Mouse (Mus musculus) adrenal gland, adult (tissue): ENCODE measurements around the gene Pxn.
"Not testable (repeated sequence)": the region's sequence is repeated elsewhere in the genome, so short reads cannot be mapped to it uniquely, and the experiment has no call there.

ENCODE experiments used
- DNase-seq, 2 experiments: peaks; one replicate each; pipeline ENCODE4 v3.0.0; 2022 to 2023; ENCODE audit warnings: low spot score in 1 of 2; ENCODE audit not compliant: inconsistent age in 2 of 2

Gene Pxn

GRCm38 (mm10) chr5:115571086-115571485 lies 64.6 kb downstream of the Pxn start:
- no peak for DNase-seq

GRCm38 (mm10) chr5:115572679-115573535 lies 66.4 kb downstream of the Pxn start:
- DNase-seq: peak; percentile 47 to 64

- peak in 1 of 2 experiments; percentile 47 for DNase-seq
Measured at GRCm38 (mm10) chr5:115574992-115575391, 68.5 kb downstream of the Pxn start.

DNA sequence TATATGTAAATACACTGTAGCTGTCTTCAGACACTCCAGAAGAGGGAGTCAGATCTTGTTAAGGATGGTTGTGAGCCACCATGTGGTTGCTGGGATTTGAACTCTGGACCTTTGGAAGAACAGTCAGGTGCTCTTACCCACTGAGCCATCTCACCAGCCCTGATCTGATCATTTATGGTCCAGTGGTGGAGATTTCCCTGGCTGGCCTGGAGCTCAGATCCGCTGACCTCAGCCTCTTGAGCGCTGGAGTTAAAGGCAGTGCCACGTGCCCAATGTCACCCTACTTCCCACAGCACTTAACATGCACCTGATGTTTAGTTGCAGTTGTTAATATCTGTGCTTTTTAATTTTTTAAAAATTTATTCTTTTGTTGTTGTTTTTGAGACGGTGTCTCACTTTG lies 71.2 kb downstream of the Pxn start:
- not testable (repeated sequence) for DNase-seq

GRCm38 (mm10) chr5:115578922-115579321 lies 72.4 kb downstream of the Pxn start:
- DNase-seq: no peak

- no peak for DNase-seq
Measured at GRCm38 (mm10) chr5:115579363-115579762, 72.9 kb downstream of the Pxn start.

- DNase-seq: peak; percentile 68 to 78
Measured at GRCm38 (mm10) chr5:115580229-115581001, 73.9 kb downstream of the Pxn start.

DNA sequence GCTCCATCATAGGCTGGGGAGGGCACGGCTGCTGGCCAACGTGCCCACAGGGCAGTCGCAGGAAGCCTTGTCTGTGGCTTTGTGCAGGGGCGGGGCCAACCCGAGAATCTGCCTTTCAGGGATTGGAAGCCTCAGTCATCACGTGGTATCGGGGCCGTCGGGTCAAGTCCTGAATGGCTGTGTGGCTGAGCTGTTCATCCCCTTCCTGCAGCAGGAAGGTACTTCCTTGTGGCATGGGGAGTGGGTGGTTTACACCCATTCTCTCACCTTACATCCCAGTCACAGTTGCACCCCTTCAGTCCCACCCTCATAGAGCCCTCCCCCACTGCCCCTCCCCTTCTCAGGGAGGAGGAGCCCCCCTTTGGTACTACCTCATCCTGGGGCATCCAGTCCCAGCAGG lies 75.2 kb downstream of the Pxn start:
- no peak for DNase-seq

- no peak for DNase-seq
Measured at GRCm38 (mm10) chr5:115585616-115586015, 79.1 kb downstream of the Pxn start.

- no peak for DNase-seq
Measured at GRCm38 (mm10) chr5:115586166-115586565, 79.7 kb downstream of the Pxn start.

GRCm38 (mm10) chr5:115586780-115587179 lies 80.3 kb downstream of the Pxn start:
- no peak for DNase-seq

DNA sequence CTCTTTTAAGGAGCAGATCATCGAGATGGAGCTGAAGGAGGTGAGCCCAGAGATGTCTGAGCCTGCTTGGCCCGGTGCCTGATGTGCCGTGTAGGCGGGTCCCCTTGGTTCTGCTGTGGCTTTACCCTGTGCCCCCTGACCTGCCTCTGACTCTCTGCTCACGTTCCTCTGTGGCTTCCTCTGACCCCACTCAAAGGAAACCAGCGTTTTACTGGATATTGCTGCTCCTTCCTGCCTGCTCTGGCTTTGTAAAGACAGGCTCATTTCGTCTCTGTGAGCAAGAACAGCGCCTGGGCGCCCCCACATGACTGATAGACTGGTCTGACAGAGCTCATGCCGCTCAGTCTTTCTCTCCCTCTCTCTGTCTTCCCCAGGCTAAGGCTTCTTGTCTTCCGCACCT lies 84.6 kb downstream of the Pxn start:
- no peak for DNase-seq

- DNase-seq: no peak
Measured at GRCm38 (mm10) chr5:115591506-115591905, 85.0 kb downstream of the Pxn start.

GRCm38 (mm10) chr5:115603561-115603960 lies 97.1 kb downstream of the Pxn start:
- DNase-seq: peak; percentile 70 to 73
